Mouse (Mus musculus) ovary, adult 2 months (tissue): ENCODE results near the gene Gm39115. TPM values are rescaled to one million over a fixed set of nuclear protein-coding genes. Genes with fewer than 3 reads are reported as not detected.

Experiments used
- polyA plus RNA-seq: library from polyadenylated mRNA; depleted of rRNA; stranded (reverse); fragments of >200 nt; gene quantifications from 2 replicates; pipeline ENCODE4 v1.2.3, GENCODE M21; 2012; rRNA removed

Gene Gm39115
- polyA plus RNA-seq = not detected in 2 replicates

DNA sequence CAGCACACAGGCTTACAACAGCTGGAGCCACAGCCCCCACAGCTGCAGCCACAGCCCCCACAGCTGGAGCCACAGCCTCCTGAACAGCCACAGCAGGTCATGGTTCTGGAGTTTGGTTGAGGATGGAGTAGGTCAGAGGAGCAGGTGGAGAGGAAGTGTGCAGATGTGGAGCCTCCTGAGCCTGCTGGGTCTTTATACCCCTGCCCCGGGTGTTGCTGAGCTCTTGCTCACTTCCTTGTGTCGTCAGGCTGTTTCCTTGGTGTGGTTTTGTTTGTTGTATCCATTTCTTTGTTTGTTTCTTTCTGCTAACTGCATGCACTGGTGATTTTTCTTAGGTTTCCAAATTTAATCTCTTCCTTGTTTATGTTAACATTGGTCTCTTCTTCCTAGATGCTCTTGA lies at the start of gene Gm39115:
Gm39115 (minus strand) TSS at position 101 of the 400 bp plus-strand sequence.

DNA sequence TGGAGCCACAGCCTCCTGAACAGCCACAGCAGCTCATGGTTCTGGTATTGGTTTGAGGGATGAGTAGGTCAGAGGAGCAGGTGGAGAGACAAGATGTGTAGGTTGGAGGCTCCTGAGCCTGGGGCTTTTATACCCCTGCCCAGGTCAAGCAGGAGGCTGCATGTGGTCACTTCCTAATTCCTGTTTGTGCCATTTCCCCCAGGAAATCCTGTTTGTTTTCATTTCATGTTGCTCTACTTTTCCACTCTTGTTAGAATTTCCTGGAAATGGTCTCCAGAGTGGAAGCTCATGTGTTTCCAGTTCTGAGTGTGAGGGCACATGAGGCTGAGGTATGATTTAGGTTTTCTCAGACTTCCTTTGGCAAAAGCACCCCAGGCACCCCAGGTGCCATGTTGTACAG lies 40.1 kb upstream of the Gm39115 start, which contains the start of gene Krtap5-2:
Krtap5-2 (minus strand) TSS at position 101 of the 400 bp plus-strand sequence.

DNA sequence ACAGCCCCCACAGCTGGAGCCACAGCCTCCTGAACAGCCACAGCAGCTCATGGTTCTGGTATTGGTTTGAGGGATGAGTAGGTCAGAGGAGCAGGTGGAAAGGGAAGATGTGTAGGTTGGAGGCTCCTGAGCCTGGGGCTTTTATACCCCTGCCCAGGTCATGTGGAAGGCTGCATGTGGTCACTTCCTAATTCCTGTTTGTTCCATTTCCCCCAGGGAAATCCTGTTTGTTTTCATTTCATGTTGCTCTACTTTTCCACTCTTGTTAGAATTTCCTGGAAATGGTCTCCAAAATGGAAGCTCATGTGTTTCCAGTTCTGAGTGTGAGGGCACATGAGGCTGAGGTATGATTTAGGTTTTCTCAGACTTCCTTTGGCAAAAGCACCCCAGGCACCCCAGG lies 29.8 kb upstream of the Gm39115 start, which contains the start of gene Gm4553:
Gm4553 (minus strand) TSS at position 101 of the 400 bp plus-strand sequence.

DNA sequence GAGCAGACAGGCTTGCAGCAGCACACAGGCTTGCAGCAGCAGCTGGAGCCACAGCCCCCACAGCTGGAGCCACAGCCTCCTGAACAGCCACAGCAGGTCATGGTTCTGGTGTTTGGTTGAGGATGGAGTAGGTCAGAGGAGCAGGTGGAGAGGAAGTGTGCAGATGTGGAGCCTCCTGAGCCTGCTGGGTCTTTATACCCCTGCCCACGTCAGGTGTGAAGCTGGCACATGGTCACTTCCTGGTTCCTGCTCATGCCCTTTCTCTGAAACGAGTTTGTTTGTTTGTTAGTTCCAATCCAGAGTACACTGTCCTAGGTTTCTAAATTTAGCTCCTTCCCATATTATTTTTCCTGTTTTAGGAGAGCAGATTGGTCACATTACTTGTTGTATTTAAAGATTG lies 21.2 kb upstream of the Gm39115 start, which contains the start of gene Gm29735:
Gm29735 (minus strand) TSS at position 101 of the 400 bp plus-strand sequence.

DNA sequence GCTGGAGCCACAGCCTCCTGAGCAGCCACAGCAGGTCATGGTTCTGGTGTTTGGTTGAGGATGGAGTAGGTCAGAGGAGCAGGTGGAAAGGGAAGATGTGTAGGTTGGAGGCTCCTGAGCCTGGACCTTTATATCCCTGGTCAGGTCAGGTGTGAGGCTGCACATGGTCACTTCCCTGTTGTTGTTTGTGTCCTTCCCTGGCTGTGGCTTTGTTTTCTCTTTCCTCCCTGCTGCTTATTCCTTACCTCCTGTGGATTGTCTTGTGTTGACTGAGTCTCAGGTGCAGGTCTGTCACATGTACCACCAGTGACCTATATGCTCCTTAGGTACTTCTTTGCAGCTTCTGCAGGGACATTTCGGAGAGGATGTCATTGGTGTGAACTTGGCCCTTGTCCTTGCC lies 8.7 kb upstream of the Gm39115 start, which contains the start of gene Gm45337:
Gm45337 (minus strand) TSS at position 101 of the 400 bp plus-strand sequence.

DNA sequence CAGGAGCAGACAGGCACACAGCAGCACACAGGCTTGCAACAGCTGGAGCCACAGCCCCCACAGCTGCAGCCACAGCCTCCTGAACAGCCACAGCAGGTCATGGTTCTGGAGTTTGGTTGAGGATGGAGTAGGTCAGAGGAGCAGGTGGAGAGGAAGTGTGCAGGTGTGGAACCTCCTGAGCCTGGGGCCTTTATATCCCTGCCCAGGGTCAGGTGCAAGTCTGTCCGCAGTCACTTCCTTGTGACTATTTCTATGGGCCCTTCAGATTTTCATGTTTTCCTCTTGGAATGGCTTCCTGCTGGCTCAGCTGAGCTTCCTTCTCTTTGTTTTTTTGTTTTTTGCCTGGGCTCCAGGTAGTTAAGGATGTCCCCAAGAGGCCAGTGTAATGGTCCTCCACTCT lies 15.2 kb downstream of the Gm39115 start, which contains the start of gene Gm45618:
Gm45618 (minus strand) TSS at position 101 of the 400 bp plus-strand sequence.

DNA sequence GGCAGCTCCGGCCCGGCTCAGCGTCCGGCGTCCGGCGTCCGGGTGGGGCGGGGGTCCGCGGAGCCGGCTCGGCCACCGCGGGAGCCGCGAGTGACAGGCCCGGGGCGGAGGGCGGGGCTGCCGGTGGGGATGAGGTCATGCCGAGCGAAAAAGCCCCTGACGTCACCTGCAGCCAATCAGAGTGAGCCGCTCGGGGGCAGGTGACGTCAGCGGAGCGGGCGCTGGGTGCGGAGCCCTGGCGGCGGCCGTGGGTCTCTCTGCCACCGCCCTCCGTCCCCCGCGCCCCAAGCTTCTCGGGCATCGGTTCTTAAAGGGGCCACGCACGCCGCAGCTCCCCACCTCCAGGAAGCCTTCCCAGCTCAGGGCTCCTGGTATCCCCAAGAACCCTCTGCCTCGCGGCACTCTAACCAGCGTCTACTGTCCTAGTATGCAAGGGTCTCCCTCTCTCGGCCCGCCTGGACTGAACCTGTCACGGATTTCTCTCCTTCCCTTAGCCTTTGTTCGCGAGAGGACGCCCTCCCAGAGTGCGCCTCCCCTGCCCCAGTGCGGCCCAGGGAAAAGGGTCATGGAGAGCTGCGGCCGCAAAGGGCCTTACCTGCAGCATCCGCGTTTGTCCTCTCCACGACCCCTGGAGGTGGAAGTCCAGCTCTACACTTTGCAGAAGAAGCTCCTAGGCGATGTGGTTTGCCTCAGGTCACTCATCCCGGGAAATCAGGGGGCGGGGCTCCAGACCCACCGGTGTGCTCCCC lies 40.5 kb downstream of the Gm39115 start, which contains the start of gene Dusp8:
Dusp8 (minus strand) TSS at position 661 of the 749 bp plus-strand sequence.

Other genes starting within 250 kb of the Gm39115 start
- gene Tollip, start 217.5 kb downstream of the Gm39115 start, polyA plus RNA-seq = 82.8 and 103 TPM in 2 replicates
- 0.89 and 1.2 TPM in 2 replicates for gene Brsk2, start 186.3 kb downstream of the Gm39115 start, polyA plus RNA-seq
- gene Mob2, start 75.0 kb downstream of the Gm39115 start, polyA plus RNA-seq = 35.8 and 47.0 TPM in 2 replicates
- 12.1 and 13.0 TPM in 2 replicates for gene Dusp8, start 40.2 kb downstream of the Gm39115 start, polyA plus RNA-seq
- not detected in 2 replicates for gene Gm45618, start 15.3 kb downstream of the Gm39115 start, polyA plus RNA-seq
- gene Gm45337, start 8.6 kb upstream of the Gm39115 start, polyA plus RNA-seq = not detected in 2 replicates
- gene Gm29735, start 21.1 kb upstream of the Gm39115 start, polyA plus RNA-seq = not detected in 2 replicates
- gene Gm4553, start 29.7 kb upstream of the Gm39115 start, polyA plus RNA-seq = not detected in 2 replicates
- not detected in 2 replicates for gene Krtap5-2, start 40.0 kb upstream of the Gm39115 start, polyA plus RNA-seq
- not detected in 2 replicates for gene Gm10153, start 54.4 kb upstream of the Gm39115 start, polyA plus RNA-seq
- gene Krtap5-3, start 65.3 kb upstream of the Gm39115 start, polyA plus RNA-seq = not detected in 2 replicates
- gene Gm7579, start 75.8 kb upstream of the Gm39115 start, polyA plus RNA-seq = not detected in 2 replicates
- gene Krtap5-5, start 93.9 kb upstream of the Gm39115 start, polyA plus RNA-seq = not detected in 2 replicates
- not detected in 2 replicates for gene Gm40460, start 105.0 kb upstream of the Gm39115 start, polyA plus RNA-seq
- gene Gm2431, start 122.3 kb upstream of the Gm39115 start, polyA plus RNA-seq = not detected in 2 replicates
- not detected in 2 replicates for gene Gm4559, start 138.3 kb upstream of the Gm39115 start, polyA plus RNA-seq
- gene Krtap5-1, start 161.1 kb upstream of the Gm39115 start, polyA plus RNA-seq = not detected in 2 replicates
- gene Krtap5-4, start 167.5 kb upstream of the Gm39115 start, polyA plus RNA-seq = not detected in 2 replicates
- 5.0 and 5.6 TPM in 2 replicates for gene Ifitm10, start 237.7 kb upstream of the Gm39115 start, polyA plus RNA-seq
- gene Gm49369, start 246.6 kb upstream of the Gm39115 start, polyA plus RNA-seq = 0.52 and 2.4 TPM in 2 replicates